Mouse (Mus musculus): ENCODE data around the gene 4930480E11Rik. TPM values are rescaled to one million over a fixed set of nuclear protein-coding genes. Genes with fewer than 3 reads are reported as not detected.
"Not testable (repeated sequence)": the region's sequence is repeated elsewhere in the genome, so short reads cannot be mapped to it uniquely, and the experiment has no call there.

Gene 4930480E11Rik
- polyA plus RNA-seq (2016; fragmentation: Nextera tagmentation; extraction: Ambion mirVana), result not detected in 2 replicates

DNA sequence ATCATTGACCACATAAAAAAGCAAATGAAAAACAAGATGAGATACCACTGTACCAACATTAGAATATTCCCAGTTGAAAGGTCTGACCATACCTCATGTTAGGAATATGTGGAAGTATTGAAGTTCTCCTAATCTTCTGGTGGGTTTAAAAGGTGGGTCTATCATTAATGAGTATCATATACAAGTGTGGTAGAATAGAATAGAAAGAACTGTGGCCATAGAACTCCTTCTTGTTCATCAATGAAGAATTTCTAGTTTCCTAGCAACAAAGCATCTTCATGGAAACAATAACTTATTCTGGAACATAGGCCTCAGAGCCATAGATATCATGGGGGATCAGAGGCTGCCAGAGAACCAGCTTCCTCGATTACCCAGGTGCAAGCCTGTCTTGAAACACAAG, at the start of gene 4930480E11Rik:
Gene 4930480E11Rik (plus strand): TSS at position 301 of the 400 bp plus-strand sequence.
- 56% methylated on average over 1 of the region's 1 CpGs for WGBS
- H3K9me3 ChIP-seq (replicated peaks), result no peaks in the 10 kb centered on the region
- no peak within 1 kb of the TSS for H3K27ac ChIP-seq
- no peak within 1 kb of the TSS for H3K4me3 ChIP-seq
- H3K4me1 ChIP-seq, result no peaks in the 10 kb centered on the region
- no peaks in the 10 kb centered on the region for H3K36me3 ChIP-seq
- no peak for DNase-seq (ENCODE audit: low spot score)
- no peaks in the 10 kb centered on the region for H3K27me3 ChIP-seq (ENCODE audit: low read depth, poor library complexity, severe bottlenecking)

DNA sequence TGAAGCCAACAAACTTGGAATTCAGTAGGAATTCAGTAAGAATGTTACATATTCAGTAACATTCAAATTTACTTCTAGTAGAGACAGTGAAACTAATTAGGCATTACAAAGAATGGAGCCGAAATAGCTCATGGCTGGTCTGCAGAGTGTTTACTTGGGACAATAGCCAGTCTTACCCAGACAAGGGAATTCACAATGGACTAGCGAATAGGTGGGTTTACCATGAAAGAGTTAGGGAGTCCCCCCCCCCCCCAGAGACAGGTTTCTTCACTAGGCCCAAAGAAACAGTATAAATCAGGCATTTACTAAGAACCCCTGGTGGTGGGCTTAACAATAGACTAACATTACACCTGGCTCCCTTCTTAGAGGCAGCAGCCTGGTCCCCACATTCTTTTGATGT, 33.9 kb downstream of the 4930480E11Rik start:
- H3K27me3 ChIP-seq (ENCODE audit: low read depth, poor library complexity, severe bottlenecking); H3K4me1 ChIP-seq; H3K9me3 ChIP-seq (replicated peaks); H3K27ac ChIP-seq; H3K4me3 ChIP-seq; H3K36me3 ChIP-seq; DNase-seq (ENCODE audit: low spot score): not testable (repeated sequence)
- 88% methylated on average over 2 of the region's 2 CpGs for WGBS

Other genes starting within 250 kb of the 4930480E11Rik start
- gene Gm5938, start 244.2 kb upstream of the 4930480E11Rik start, polyA plus RNA-seq (2016; fragmentation: Nextera tagmentation; extraction: Ambion mirVana), result not detected in 2 replicates
- not detected in 2 replicates for gene Obp1b, start 182.9 kb upstream of the 4930480E11Rik start, polyA plus RNA-seq (2016; fragmentation: Nextera tagmentation; extraction: Ambion mirVana)
- gene Gm14743, start 123.7 kb upstream of the 4930480E11Rik start, polyA plus RNA-seq (2016; fragmentation: Nextera tagmentation; extraction: Ambion mirVana), result not detected in 2 replicates
- 6.9 and 10.0 TPM in 2 replicates for gene Prrg1, start 214.3 kb downstream of the 4930480E11Rik start, polyA plus RNA-seq (2016; fragmentation: Nextera tagmentation; extraction: Ambion mirVana)

Data from limb, embryonic 10.5 days (tissue).